In the genomic region with DNA sequence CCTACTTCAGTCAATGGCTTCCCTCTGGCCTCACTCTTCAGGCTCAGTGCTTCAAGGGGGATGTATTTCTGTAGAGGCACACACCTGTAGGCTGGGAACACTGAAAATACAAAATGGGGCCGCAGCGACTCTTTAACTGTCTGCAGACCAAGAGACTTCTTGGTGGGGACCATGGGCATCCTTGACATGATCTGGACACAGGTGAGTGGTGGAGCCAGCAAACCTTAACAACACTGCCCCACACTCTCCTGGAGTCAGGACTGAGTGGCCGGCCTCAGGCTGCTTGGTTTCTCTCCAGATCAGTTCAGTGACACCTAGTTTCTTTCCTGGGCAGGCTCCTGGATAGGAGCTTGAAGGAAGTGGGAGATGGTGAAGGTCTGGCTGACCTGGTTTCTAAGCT, we compare ENCODE assay signal across 21 mouse cellular contexts.
DNase-seq lines count a peak whose midpoint lies in the region; ATAC-seq lines count a peak whose summit lies in the region.
"Had no signal": no experiment of that assay in that cellular context is flagged by ENCODE, and none has a peak within 500 bp of the region (broad histone marks: within the 10 kb centered on the region; RNA-seq: fewer than 3 reads in every experiment).

No protein-coding gene starts in this region.

- intact Hi-C loops in heart, postnatal 25 days (cut with DNase I) = no loop called here

- no peak overlapping the region for H3K4me3 ChIP-seq in heart, embryonic 10.5 days
- H3K4me3 ChIP-seq in lung, embryonic 16.5 days (ENCODE audit: low read length) = no peak overlapping the region
- H3K4me3 ChIP-seq: embryonic facial prominence, embryonic 13.5 days; embryonic facial prominence, embryonic 15.5 days; erythroblast, embryonic 14.5 days; forebrain, embryonic 10.5 days; forebrain, embryonic 12.5 days had no signal

- no peak for ATAC-seq in lung, embryonic 16.5 days (ENCODE audit: low read depth)
- ATAC-seq: forebrain, embryonic 14.5 days; forebrain, embryonic 16.5 days had no signal

- H3K9me3 ChIP-seq in heart, embryonic 10.5 days = no peaks in the 10 kb centered on the region
- H3K9me3 ChIP-seq in lung, embryonic 16.5 days (ENCODE audit: control insufficient read depth, low read length) = no peaks in the 10 kb centered on the region
- H3K9me3 ChIP-seq: embryonic facial prominence, embryonic 13.5 days; embryonic facial prominence, embryonic 15.5 days; forebrain, embryonic 10.5 days; forebrain, embryonic 12.5 days had no signal

- no peaks in the 10 kb centered on the region for H3K36me3 ChIP-seq in heart, embryonic 10.5 days
- H3K36me3 ChIP-seq in lung, embryonic 16.5 days (ENCODE audit: control insufficient read depth, insufficient read depth, low read length) = no peaks in the 10 kb centered on the region
- H3K36me3 ChIP-seq: embryonic facial prominence, embryonic 15.5 days; forebrain, embryonic 10.5 days; forebrain, embryonic 12.5 days had no signal

- H3K27ac ChIP-seq in heart, embryonic 10.5 days = no peak overlapping the region
- H3K27ac ChIP-seq in lung, embryonic 16.5 days (ENCODE audit: low read length) = peak overlapping the region; percentile 13; the same call in 1 of the 2 replicates
- H3K27ac ChIP-seq: embryonic facial prominence, embryonic 13.5 days; embryonic facial prominence, embryonic 15.5 days; forebrain, embryonic 10.5 days; forebrain, embryonic 12.5 days had no signal

- no peak overlapping the region for H3K4me2 ChIP-seq in lung, embryonic 16.5 days (ENCODE audit: low read depth, low read length)
- H3K4me2 ChIP-seq: embryonic facial prominence, embryonic 13.5 days; embryonic facial prominence, embryonic 15.5 days; forebrain, embryonic 12.5 days had no signal

- peak; percentile 65 for DNase-seq in heart, embryonic 10.5 days (ENCODE audit: low spot score)
- no peak for DNase-seq in heart, postnatal 25 days (ENCODE audit: low spot score)
- DNase-seq in lung, postnatal 36 days = no peak
- DNase-seq: adrenal gland, adult 2 months; adrenal gland, postnatal 10 days; adrenal gland, postnatal 25 days; cerebellum, adult 11 months; cerebellum, adult 18-20 months; cerebellum, adult 8-10 months; cerebellum, adult 9-11 months; cerebellum, postnatal 14 days; cerebellum, postnatal 36 days; embryo, embryonic 11 days had no signal

- H3K4me1 ChIP-seq in heart, embryonic 10.5 days = no peaks in the 10 kb centered on the region
- H3K4me1 ChIP-seq in lung, embryonic 16.5 days (replicated peaks; ENCODE audit: control insufficient read depth, insufficient read depth, low read length) = peaks cover 26% of the 10 kb centered on the region
- H3K4me1 ChIP-seq: embryonic facial prominence, embryonic 13.5 days had no signal

- peaks cover 7% of the 10 kb centered on the region; the same call in 1 of the 2 replicates for H3K27me3 ChIP-seq in heart, embryonic 10.5 days (ENCODE audit: insufficient read depth, poor library complexity, severe bottlenecking)
- H3K27me3 ChIP-seq in lung, embryonic 16.5 days (ENCODE audit: control insufficient read depth, insufficient read depth, low read depth, low read length) = no peaks in the 10 kb centered on the region
- H3K27me3 ChIP-seq: embryonic facial prominence, embryonic 13.5 days; embryonic facial prominence, embryonic 15.5 days; forebrain, embryonic 12.5 days had no signal

- H3K9ac ChIP-seq in lung, embryonic 16.5 days (ENCODE audit: low read length) = no peak overlapping the region
- H3K9ac ChIP-seq: embryonic facial prominence, embryonic 13.5 days; embryonic facial prominence, embryonic 15.5 days; forebrain, embryonic 12.5 days had no signal

- 84% methylated on average over 3 of the region's 3 CpGs for WGBS in heart, embryonic 10.5 days
- 86% methylated on average over 3 of the region's 3 CpGs for WGBS in lung, embryonic 16.5 days
